ENCODE assay signal across 16 mouse cellular contexts in the genomic region with DNA sequence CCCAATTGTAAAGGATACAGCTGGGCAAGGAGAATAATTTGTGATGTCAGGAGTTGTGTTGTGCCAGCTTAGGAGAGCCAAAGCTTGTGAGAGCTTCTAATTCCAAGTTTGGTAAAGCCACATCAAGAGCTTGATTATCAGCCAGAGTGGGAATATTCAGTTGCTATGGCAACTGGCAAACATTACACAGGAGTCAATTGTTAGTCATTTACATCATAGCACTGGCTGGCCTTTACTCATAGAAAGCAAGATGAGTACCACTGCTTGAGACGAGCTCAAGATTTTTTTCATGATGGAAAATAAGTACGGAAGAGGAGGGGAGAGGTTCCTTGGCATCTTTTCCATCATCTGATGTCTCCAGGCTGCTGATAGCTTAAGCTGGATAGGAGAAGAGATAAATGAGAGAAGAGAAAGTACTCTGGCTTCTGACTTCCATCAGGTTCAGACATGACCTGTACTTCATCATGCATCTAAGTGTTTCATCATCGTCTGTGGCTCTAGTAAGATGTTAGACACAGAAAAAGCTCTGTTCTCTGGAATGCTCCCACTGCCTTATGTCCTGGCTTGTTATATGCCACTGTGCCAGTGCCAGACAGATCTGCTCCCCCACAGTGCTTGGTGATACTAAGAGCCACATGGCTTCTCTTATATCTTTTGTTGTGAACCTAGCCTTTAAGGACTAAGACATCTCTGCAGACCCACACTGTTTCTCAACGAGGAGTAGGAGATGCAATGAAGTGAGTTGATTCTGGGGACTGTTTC. TPM values are rescaled to one million over a fixed set of nuclear protein-coding genes. Genes with fewer than 3 reads are reported as not detected.
A peak's percentile ranks its signal among the peaks of the same experiment; 100 is the strongest.
DNase-seq lines count a peak whose midpoint lies in the region; ATAC-seq and TF ChIP-seq lines count a peak whose summit lies in the region.
"Had no signal": no experiment of that assay in that cellular context is flagged by ENCODE, and none has a peak within 500 bp of the region (broad histone marks: within the 10 kb centered on the region; RNA-seq: fewer than 3 reads in every experiment).

No protein-coding gene starts in this region.

- no peak for ATAC-seq in hindbrain, postnatal 0 days
- ATAC-seq in hindbrain, embryonic 16.5 days = no peak
- ATAC-seq: activated CD4-positive, CD25-positive, alpha-beta regulatory T cell, adult 4 months; intestine, postnatal 0 days had no signal

- H3K27ac ChIP-seq in hindbrain, postnatal 0 days = no peak overlapping the region
- H3K27ac ChIP-seq in hindbrain, embryonic 16.5 days (ENCODE audit: low read depth, low read length) = no peak overlapping the region
- H3K27ac ChIP-seq in embryonic fibroblast, embryonic 13.5 days (ENCODE audit: insufficient read depth, low read length) = peak overlapping the region; percentile 43
- H3K27ac ChIP-seq: liver, embryonic 15.5 days; neural tube, embryonic 13.5 days; stomach, embryonic 15.5 days had no signal

- peak; percentile 47 for DNase-seq in hindbrain, postnatal 0 days (ENCODE audit: low spot score)
- DNase-seq in right cerebral cortex, postnatal 25 days = peak; percentile 5
- DNase-seq in right cerebral cortex, postnatal 14 days = no peak
- peak; percentile 55 for DNase-seq in telencephalon, adult 2 months (ENCODE audit: low read depth, low spot score)
- no peak for DNase-seq in testis, postnatal 10 days (ENCODE audit: low spot score)
- DNase-seq in ovary, postnatal 10 days (ENCODE audit: low spot score) = no peak
- DNase-seq: gastrocnemius, postnatal 14 days; heart, postnatal 10 days had no signal

- no peak for TF ChIP-seq POLR2A in embryonic fibroblast, embryonic 13.5 days (IDR thresholded peaks at IDR 0.05; ENCODE audit: low read depth, low read length)

- WGBS in hindbrain, postnatal 0 days = 57% methylated on average over 4 of the region's 4 CpGs
- WGBS in hindbrain, embryonic 16.5 days = 67% methylated on average over 4 of the region's 4 CpGs

- H3K9me3 ChIP-seq in hindbrain, postnatal 0 days (ENCODE audit: low read length) = no peaks in the 10 kb centered on the region
- no peaks in the 10 kb centered on the region for H3K9me3 ChIP-seq in hindbrain, embryonic 16.5 days (ENCODE audit: control insufficient read depth, low read length)
- H3K9me3 ChIP-seq: liver, embryonic 15.5 days; neural tube, embryonic 13.5 days; stomach, embryonic 15.5 days had no signal

- no peak overlapping the region for H3K9ac ChIP-seq in hindbrain, postnatal 0 days (replicated peaks; ENCODE audit: low read length)
- H3K9ac ChIP-seq in hindbrain, embryonic 16.5 days (ENCODE audit: low read depth, low read length) = no peak overlapping the region
- H3K9ac ChIP-seq: liver, embryonic 15.5 days; neural tube, embryonic 13.5 days; stomach, embryonic 15.5 days had no signal

- H3K4me2 ChIP-seq in hindbrain, postnatal 0 days (ENCODE audit: low read depth, low read length) = no peak overlapping the region
- no peak overlapping the region for H3K4me2 ChIP-seq in hindbrain, embryonic 16.5 days (ENCODE audit: low read length)
- H3K4me2 ChIP-seq: liver, embryonic 15.5 days; neural tube, embryonic 13.5 days; stomach, embryonic 15.5 days had no signal

- no peak for TF ChIP-seq CTCF in hindbrain, postnatal 0 days (IDR thresholded peaks at IDR 0.05; ENCODE audit: low read depth)
- no peak for TF ChIP-seq CTCF in embryonic fibroblast, embryonic 13.5 days (IDR thresholded peaks at IDR 0.05; ENCODE audit: borderline replicate concordance, insufficient read depth, low read length)

- no peaks in the 10 kb centered on the region for H3K36me3 ChIP-seq in hindbrain, postnatal 0 days (ENCODE audit: insufficient read depth, low read length)
- no peaks in the 10 kb centered on the region for H3K36me3 ChIP-seq in hindbrain, embryonic 16.5 days (ENCODE audit: control insufficient read depth, insufficient read depth, low read length)
- H3K36me3 ChIP-seq: liver, embryonic 15.5 days; neural tube, embryonic 13.5 days; stomach, embryonic 15.5 days had no signal

- H3K4me3 ChIP-seq in hindbrain, postnatal 0 days (ENCODE audit: low read length) = no peak overlapping the region
- H3K4me3 ChIP-seq in hindbrain, embryonic 16.5 days (ENCODE audit: low read length) = no peak overlapping the region
- H3K4me3 ChIP-seq in embryonic fibroblast, embryonic 13.5 days (ENCODE audit: insufficient read depth, low read length) = no peak overlapping the region
- H3K4me3 ChIP-seq: liver, embryonic 15.5 days; neural tube, embryonic 13.5 days; stomach, embryonic 15.5 days had no signal

- H3K4me1 ChIP-seq in hindbrain, postnatal 0 days (ENCODE audit: insufficient read depth, low read length) = no peaks in the 10 kb centered on the region
- no peaks in the 10 kb centered on the region for H3K4me1 ChIP-seq in hindbrain, embryonic 16.5 days (ENCODE audit: control insufficient read depth, insufficient read depth, low read depth, low read length)
- H3K4me1 ChIP-seq in embryonic fibroblast, embryonic 13.5 days (ENCODE audit: control insufficient read depth, insufficient read depth, low read length) = 0 out of 2 replicates have a peak, but pooled peaks cover 6% of the 10 kb centered on the region
- H3K4me1 ChIP-seq: neural tube, embryonic 13.5 days; stomach, embryonic 15.5 days had no signal

- H3K27me3 ChIP-seq in hindbrain, postnatal 0 days (ENCODE audit: insufficient read depth, low read length) = no peaks in the 10 kb centered on the region
- no peaks in the 10 kb centered on the region for H3K27me3 ChIP-seq in hindbrain, embryonic 16.5 days (replicated peaks; ENCODE audit: control insufficient read depth, insufficient read depth, low read length)
- H3K27me3 ChIP-seq: liver, embryonic 15.5 days; neural tube, embryonic 13.5 days; stomach, embryonic 15.5 days had no signal

RNA-seq across cellular contexts. Expression of a gene that starts 15.0 kb away (rescaled TPM):
- not detected in 2 replicates for total RNA-seq in hindbrain, postnatal 0 days (2014; rRNA removed)
- not detected in 2 replicates for polyA plus RNA-seq in hindbrain, postnatal 0 days (2015; fragmentation: Nextera tagmentation; extraction: Ambion mirVana)
- polyA plus RNA-seq in hindbrain, embryonic 16.5 days (2015; fragmentation: Nextera tagmentation; extraction: Ambion mirVana) = not detected in 2 replicates
- polyA plus RNA-seq in embryonic fibroblast, embryonic 13.5 days (2011; ENCODE audit: insufficient read length, low read depth, missing spikeins) = not detected in 2 replicates
- total RNA-seq: gastrocnemius, postnatal 14 days; heart, postnatal 10 days had no signal
- polyA plus RNA-seq: intestine, postnatal 0 days; large intestine, adult 2 months; liver, embryonic 15.5 days; neural tube, embryonic 13.5 days; stomach, embryonic 15.5 days had no signal

Comparison
In these comparisons a context has a peak if more than half of its experiments do, and no peak if none do; other contexts are left out.
1. DNase-seq: peak in hindbrain, postnatal 0 days (single experiment), right cerebral cortex, postnatal 25 days (single experiment) and telencephalon, adult 2 months (single experiment); none in right cerebral cortex, postnatal 14 days (single experiment), testis, postnatal 10 days (single experiment) and ovary, postnatal 10 days (single experiment).